Mouse (Mus musculus) hindbrain, embryonic 14.5 days (tissue): ENCODE results near the gene Esyt1. TPM values are rescaled to one million over a fixed set of nuclear protein-coding genes. Genes with fewer than 3 reads are reported as not detected.
A peak's percentile ranks its signal among the peaks of the same experiment; 100 is the strongest.
"Not testable (repeated sequence)": the region's sequence is repeated elsewhere in the genome, so short reads cannot be mapped to it uniquely, and the experiment has no call there.

Experiments
- ATAC-seq: fragments of 200-750 bp; cut with Nextera tagmentation; 2 replicates; pipeline ENCODE4 v1.8.0; 2017; ENCODE audit warnings: moderate number of reproducible peaks, mild to moderate bottlenecking, moderate TSS enrichment, moderate library complexity; ENCODE audit not compliant: low FRiP score
- DNase-seq: peaks from one replicate; pipeline ENCODE4 v3.0.0-alpha.2; 2015; ENCODE audit warnings: low spot score
- H3K27ac ChIP-seq: fragments of 300-500 bp; sonication (generic); 2 replicates; pipeline ENCODE4 v1.5.1; 2014; ENCODE audit warnings: mild to moderate bottlenecking, moderate library complexity
- H3K27me3 ChIP-seq: fragments of 300-500 bp; sonication (generic); 2 replicates; pipeline ENCODE4 v1.6.1; 2014; ENCODE audit warnings: mild to moderate bottlenecking, low read length, mixed read lengths; ENCODE audit not compliant: control insufficient read depth, insufficient read depth
- H3K36me3 ChIP-seq: fragments of 300-500 bp; sonication (generic); replicated peaks from 2 replicates; pipeline ENCODE4 v1.6.1; 2014; ENCODE audit not compliant: control insufficient read depth, insufficient read depth
- H3K4me1 ChIP-seq: fragments of 300-500 bp; sonication (generic); replicated peaks from 2 replicates; pipeline ENCODE4 v1.6.1; 2014; ENCODE audit warnings: antibody characterized with exemption, low read length, mixed read lengths; ENCODE audit not compliant: control insufficient read depth, insufficient read depth
- H3K4me2 ChIP-seq: fragments of 300-500 bp; sonication (generic); replicated peaks from 2 replicates; pipeline ENCODE4 v1.6.1; 2014; ENCODE audit warnings: mild to moderate bottlenecking, moderate library complexity
- H3K4me3 ChIP-seq: fragments of 300-500 bp; sonication (generic); replicated peaks from 2 replicates; pipeline ENCODE4 v1.5.1; 2014; ENCODE audit warnings: mild to moderate bottlenecking, low read length
- H3K9ac ChIP-seq: fragments of 300-500 bp; sonication (generic); 2 replicates; pipeline ENCODE4 v1.6.1; 2014
- H3K9me3 ChIP-seq: fragments of 300-500 bp; sonication (generic); 2 replicates; pipeline ENCODE4 v1.6.1; 2016; ENCODE audit warnings: low read length; ENCODE audit not compliant: control insufficient read depth
- WGBS: fragments of 180-500 bp; shearing (Covaris S2); extraction: QIAGEN DNeasy Blood & Tissue Kit; methylation state at CpG from one replicate; pipeline ENCODE4 v1.1.7; 2014; 5-methylcytosine and 5-hydroxymethylcytosine counted together
- polyA plus RNA-seq: library from polyadenylated mRNA; unstranded; fragments of >200 nt; fragmentation: Nextera tagmentation; extraction: Ambion mirVana; gene quantifications from 2 replicates; pipeline ENCODE4 v1.2.1, GENCODE M21; 2014

The Esyt1 gene
- polyA plus RNA-seq, 1 experiment from 2014 or later: 14.5 TPM

DNA sequence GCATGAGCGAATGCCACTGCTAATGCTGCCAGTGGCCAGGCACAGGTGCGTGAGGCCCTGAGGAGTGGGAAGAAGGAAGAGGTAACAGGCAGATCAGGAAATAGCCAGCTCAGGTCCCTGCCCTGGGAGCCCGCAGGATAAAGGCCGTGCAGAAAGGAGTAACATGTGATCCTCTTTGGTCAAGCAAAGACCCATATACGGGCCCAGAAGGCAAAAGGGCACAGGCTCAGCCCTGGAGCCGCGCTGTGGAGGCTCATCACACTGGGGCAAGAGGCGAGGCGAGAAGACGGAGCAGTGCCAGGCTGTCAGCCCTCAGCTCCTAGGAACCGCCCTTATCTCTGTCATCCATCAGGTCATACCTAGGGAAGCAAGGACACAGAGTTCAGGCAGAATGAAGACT, 15.4 kb downstream of the Esyt1 start:
- no peak for ATAC-seq

DNA sequence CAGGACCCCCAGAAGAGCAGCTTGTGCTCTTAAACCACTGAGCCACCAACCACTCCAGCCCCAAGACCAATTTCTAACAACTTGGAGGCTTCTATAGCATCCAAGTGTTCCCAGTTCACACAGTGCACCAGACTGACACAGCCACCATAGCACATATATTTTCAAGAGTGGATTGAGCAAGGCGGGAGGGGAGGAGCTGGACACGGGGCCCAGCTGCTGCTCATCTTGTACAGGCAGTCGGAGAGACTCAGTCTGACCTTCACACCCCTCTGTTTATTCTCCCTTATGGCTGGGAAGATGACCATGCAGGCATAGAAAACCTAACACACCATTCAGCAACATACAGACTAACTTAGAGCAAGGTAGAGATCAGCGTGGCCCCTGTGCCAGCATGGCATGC, 15.8 kb downstream of the Esyt1 start:
- no peaks in the 10 kb centered on the region for H3K4me1 ChIP-seq
- H3K9me3 ChIP-seq: no peaks in the 10 kb centered on the region
- DNase-seq (no peak), ATAC-seq (no peak)
- H3K4me2 ChIP-seq: no peak overlapping the region
- H3K36me3 ChIP-seq: peaks cover 40% of the 10 kb centered on the region; the same call in 1 of the 2 replicates
- H3K27me3 ChIP-seq: no peaks in the 10 kb centered on the region
- WGBS: 89% methylated on average over 4 of the region's 4 CpGs
- H3K27ac ChIP-seq: no peak overlapping the region
- H3K9ac ChIP-seq: no peak overlapping the region
- no peak overlapping the region for H3K4me3 ChIP-seq

More for the DNA sequence above, 15.4 kb downstream of the Esyt1 start:
- H3K4me3 ChIP-seq: no peak overlapping the region
- H3K9ac ChIP-seq: no peak overlapping the region
- H3K4me2 ChIP-seq: no peak overlapping the region
- 89% methylated on average over 11 of the region's 11 CpGs for WGBS
- no peak for DNase-seq
- no peak overlapping the region for H3K27ac ChIP-seq
- peaks cover 40% of the 10 kb centered on the region; the same call in 1 of the 2 replicates for H3K36me3 ChIP-seq
- no peaks in the 10 kb centered on the region for H3K4me1 ChIP-seq
- H3K27me3 ChIP-seq: no peaks in the 10 kb centered on the region
- H3K9me3 ChIP-seq: no peaks in the 10 kb centered on the region

DNA sequence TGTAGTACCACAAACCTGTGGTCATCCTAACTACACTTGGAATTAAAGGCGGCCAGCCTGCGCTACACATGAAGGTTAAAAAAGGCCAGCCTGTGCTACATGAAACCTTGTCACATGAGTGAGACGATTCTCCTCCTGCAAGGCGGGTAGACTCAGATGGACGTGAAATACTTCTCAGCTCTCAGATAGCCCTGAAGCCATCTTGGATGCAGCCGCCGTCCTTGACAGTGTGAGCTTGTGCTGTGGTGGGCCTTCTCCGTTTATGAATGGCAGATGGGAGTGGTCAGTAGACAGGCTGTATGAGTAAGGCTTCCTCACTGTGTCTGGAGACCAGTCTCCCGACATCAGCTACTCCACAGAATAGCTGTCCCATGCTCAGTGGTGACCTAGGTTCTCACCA, 16.5 kb downstream of the Esyt1 start:
- no peaks in the 10 kb centered on the region for H3K27me3 ChIP-seq
- no peaks in the 10 kb centered on the region for H3K9me3 ChIP-seq
- no peak for DNase-seq
- no peak overlapping the region for H3K27ac ChIP-seq
- H3K9ac ChIP-seq: no peak overlapping the region
- no peaks in the 10 kb centered on the region for H3K4me1 ChIP-seq
- no peak for ATAC-seq
- H3K4me2 ChIP-seq: no peak overlapping the region
- WGBS: 89% methylated on average over 9 of the region's 9 CpGs
- no peak overlapping the region for H3K4me3 ChIP-seq
- peaks cover 39% of the 10 kb centered on the region; the same call in 1 of the 2 replicates for H3K36me3 ChIP-seq

DNA sequence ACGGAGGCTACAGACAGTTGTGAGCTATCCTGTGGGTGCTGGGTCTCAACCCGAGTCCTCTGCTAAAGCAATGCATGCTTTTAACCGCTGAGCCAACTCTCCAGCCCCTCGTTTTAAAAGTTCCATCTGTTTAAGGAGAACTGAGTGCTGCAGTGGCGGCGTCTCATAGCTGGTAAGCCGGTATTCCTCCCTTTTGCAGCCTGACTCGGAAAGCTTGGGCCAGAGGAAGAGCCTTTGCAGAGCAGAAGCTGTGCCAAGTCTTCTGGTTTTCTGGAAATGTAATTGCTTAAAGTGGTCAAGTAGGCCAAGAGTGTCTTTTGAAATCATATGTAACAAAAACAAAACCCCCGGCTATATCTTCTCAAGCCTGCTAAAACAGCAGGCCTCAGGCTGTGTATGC, 17.4 kb downstream of the Esyt1 start:
- Histone ChIP-seq H3K27ac (no peak overlapping the region), H3K4me3 (no peak overlapping the region), H3K4me2 (no peak overlapping the region), H3K4me1 (no peaks in the 10 kb centered on the region), H3K36me3 (peaks cover 30% of the 10 kb centered on the region; the same call in 1 of the 2 replicates), H3K27me3 (no peaks in the 10 kb centered on the region), H3K9ac (no peak overlapping the region), H3K9me3 (no peaks in the 10 kb centered on the region)
- DNase-seq (no peak), ATAC-seq (no peak)
- 84% methylated on average over 9 of the region's 9 CpGs for WGBS

DNA sequence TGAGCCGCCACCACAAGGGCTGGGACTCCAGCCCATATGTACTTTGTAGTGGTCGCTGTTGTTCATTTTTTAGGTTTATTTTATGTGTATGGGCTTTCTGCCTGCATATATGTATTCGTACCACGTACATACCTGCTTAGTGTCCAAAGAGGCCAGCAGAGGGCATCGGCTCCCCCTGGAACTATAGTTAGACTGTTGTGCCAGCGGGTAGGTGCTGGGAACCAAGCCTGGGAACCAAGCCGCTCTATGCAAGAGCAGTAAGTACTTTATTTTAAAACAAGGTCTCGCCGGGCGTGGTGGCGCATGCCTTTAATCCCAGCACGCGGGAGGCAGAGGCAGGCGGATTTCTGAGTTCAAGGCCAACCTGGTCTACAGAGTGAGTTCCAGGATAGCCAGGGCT, 19.7 kb downstream of the Esyt1 start:
- Histone ChIP-seq H3K36me3 (peaks cover 15% of the 10 kb centered on the region; the same call in 1 of the 2 replicates), H3K9ac (no peak overlapping the region), H3K4me1 (no peaks in the 10 kb centered on the region), H3K9me3 (no peaks in the 10 kb centered on the region), H3K27me3 (no peaks in the 10 kb centered on the region), H3K4me3 (no peak overlapping the region), H3K4me2 (no peak overlapping the region), H3K27ac (no peak overlapping the region)
- WGBS: 96% methylated on average over 14 of the region's 14 CpGs
- ATAC-seq: no peak
- no peak for DNase-seq

DNA sequence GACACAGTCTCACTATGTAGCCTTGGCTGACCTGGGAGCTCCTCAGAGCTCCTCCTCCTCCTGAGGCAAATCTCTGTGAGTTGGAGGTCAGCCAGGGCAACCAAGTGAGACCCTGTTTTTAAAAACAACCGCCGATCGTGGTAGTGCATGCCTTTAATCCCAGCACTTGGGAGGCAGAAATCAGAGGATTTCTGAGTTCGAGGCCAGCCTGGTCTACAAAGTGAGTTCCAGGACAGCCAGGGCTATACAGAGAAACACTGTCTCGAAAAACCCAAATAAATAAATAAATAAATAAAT, 20.4 kb downstream of the Esyt1 start:
- 92% methylated on average over 5 of the region's 5 CpGs for WGBS
- Histone ChIP-seq H3K27ac (0 out of 2 replicates have a peak overlapping the region, but pooled peaks have one; percentile 20), H3K36me3 (peaks cover 13% of the 10 kb centered on the region; the same call in 1 of the 2 replicates)
- not testable (repeated sequence) for DNase-seq, H3K9ac ChIP-seq, H3K27me3 ChIP-seq, ATAC-seq, H3K4me2 ChIP-seq, H3K4me1 ChIP-seq, H3K9me3 ChIP-seq, H3K4me3 ChIP-seq

DNA sequence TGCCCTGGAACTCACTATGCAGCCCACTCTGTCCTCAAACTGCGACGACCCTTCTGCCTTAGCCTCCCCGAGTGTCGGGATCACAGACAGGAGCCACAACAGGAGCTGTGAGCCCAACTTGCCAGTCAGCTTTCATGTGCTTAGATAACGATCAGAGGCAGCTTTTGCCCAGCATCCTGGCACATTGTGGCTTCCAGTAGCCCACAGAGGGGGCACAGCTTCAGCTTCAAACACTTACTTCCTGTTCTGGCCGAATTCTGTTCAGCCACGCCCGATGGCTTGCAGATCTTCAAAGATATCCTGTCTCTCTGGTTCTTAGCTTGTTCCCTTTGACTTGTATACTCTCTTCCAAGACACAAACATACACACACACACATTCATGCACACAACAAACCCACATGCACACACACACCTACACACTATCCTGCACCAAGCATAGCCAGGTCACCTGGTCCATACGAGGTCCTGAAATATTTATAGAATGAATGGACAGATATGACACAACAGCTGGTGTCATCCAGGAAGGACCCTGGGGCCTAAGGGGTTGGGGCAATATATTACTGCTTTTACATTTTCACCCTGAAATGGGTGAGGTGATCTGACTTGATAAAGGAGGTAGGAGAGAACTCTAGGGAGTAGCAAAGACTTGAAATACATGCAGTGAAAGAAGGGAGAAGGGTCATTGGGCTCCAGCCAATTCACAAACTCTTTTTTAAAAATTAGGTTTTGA, 20.9 kb downstream of the Esyt1 start:
- no peak for DNase-seq
- no peak overlapping the region for H3K9ac ChIP-seq
- H3K4me3 ChIP-seq: no peak overlapping the region
- WGBS: 81% methylated on average over 9 of the region's 9 CpGs
- H3K36me3 ChIP-seq: peaks cover 9% of the 10 kb centered on the region; the same call in 1 of the 2 replicates
- no peaks in the 10 kb centered on the region for H3K4me1 ChIP-seq
- ATAC-seq: no peak
- H3K27me3 ChIP-seq: no peaks in the 10 kb centered on the region
- no peaks in the 10 kb centered on the region for H3K9me3 ChIP-seq
- H3K4me2 ChIP-seq: no peak overlapping the region
- H3K27ac ChIP-seq: 0 out of 2 replicates have a peak overlapping the region, but pooled peaks have one; percentile 20

DNA sequence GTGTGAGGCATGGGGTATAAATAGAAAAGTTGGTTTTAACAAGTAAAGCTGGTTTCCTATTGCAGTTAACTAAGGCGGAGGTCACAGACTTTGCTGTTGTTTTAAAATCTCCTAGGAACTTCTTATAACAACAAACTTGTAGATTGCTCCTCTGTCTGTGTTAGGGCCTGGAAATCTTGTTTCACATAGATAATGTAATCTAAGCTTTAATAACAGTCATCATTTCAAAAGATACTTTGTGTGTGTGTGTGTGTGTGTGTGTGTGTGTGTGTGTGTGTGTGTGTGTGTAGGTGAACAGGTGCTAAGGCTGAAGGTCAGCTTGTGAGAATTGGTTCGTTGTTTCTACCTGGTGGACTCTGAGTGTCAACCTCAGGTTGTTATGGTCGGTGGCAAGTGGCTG, 21.7 kb downstream of the Esyt1 start:
- 0 out of 2 replicates have a peak, but pooled peaks cover under 1% of the 10 kb centered on the region for H3K36me3 ChIP-seq
- ATAC-seq (no peak), DNase-seq (no peak)
- 84% methylated on average over 3 of the region's 3 CpGs for WGBS
- no peak overlapping the region for H3K9ac ChIP-seq
- no peak overlapping the region for H3K27ac ChIP-seq
- no peaks in the 10 kb centered on the region for H3K27me3 ChIP-seq
- H3K4me3 ChIP-seq: no peak overlapping the region
- no peaks in the 10 kb centered on the region for H3K9me3 ChIP-seq
- H3K4me2 ChIP-seq: no peak overlapping the region
- no peaks in the 10 kb centered on the region for H3K4me1 ChIP-seq

DNA sequence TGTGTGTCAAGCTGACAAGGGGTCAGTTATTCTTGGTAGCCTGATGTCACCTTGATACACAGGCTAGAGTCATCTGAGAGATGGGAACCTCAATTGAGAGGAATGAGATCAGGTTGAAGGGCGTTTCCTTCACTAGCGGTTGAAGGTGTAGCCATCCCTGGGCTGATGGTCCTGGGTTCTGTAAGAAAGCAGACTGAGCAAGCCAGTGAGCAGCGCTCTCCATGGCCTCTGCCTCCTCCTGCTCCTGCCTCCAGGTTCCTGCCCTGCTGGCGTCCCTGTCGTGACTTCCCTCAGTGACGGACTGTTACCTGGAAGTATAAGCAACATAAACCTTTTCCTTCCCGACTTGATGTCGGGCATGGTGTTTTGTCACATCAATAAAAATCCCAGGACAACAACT, 22.1 kb downstream of the Esyt1 start:
- Histone ChIP-seq H3K36me3 (no peaks in the 10 kb centered on the region), H3K27ac (no peak overlapping the region), H3K4me3 (no peak overlapping the region), H3K27me3 (no peaks in the 10 kb centered on the region), H3K9ac (no peak overlapping the region), H3K4me2 (no peak overlapping the region), H3K4me1 (no peaks in the 10 kb centered on the region), H3K9me3 (no peaks in the 10 kb centered on the region)
- 75% methylated on average over 8 of the region's 8 CpGs for WGBS
- ATAC-seq: no peak
- no peak for DNase-seq

DNA sequence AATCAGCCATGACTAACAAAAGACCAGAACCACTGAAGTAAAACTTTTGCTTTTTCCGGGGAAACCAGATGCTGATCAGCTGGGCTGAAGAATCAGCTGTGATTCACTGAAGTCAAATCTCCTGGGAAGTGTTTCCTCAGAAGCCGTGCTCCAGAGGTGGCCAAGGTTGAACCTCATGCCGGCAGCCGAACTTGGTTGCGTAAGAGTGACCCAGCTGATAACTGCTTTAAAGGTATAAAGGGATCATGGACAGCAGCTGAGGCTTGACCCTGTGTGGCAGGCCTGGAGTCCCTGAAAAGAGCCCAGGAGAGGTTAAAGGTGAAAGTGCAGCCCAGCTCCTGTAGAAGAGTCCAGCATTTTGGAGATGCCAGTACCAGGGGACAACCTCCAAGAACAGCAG, 23.3 kb downstream of the Esyt1 start:
- no peaks in the 10 kb centered on the region for H3K9me3 ChIP-seq
- no peaks in the 10 kb centered on the region for H3K27me3 ChIP-seq
- H3K4me1 ChIP-seq: peaks cover 8% of the 10 kb centered on the region
- 83% methylated on average over 5 of the region's 5 CpGs for WGBS
- H3K36me3 ChIP-seq: no peaks in the 10 kb centered on the region
- no peak overlapping the region for H3K4me2 ChIP-seq
- DNase-seq: no peak
- no peak overlapping the region for H3K9ac ChIP-seq
- H3K4me3 ChIP-seq: no peak overlapping the region
- H3K27ac ChIP-seq: no peak overlapping the region
- no peak for ATAC-seq
